Mouse (Mus musculus) forebrain, embryonic 13.5 days (tissue): ENCODE measurements around the gene Il19. TPM values are rescaled to one million over a fixed set of nuclear protein-coding genes. Genes with fewer than 3 reads are reported as not detected.

Experiments
- ATAC-seq: fragments of 200-750 bp; cut with Nextera tagmentation; 2 replicates; pipeline ENCODE4 v1.8.0; 2017
- H3K27ac ChIP-seq: fragments of 300-500 bp; sonication (generic); 2 replicates; pipeline ENCODE4 v1.5.1; 2015; ENCODE audit warnings: inconsistent platforms, mild to moderate bottlenecking, moderate library complexity
- H3K27me3 ChIP-seq: fragments of 300-500 bp; sonication (generic); 2 replicates; pipeline ENCODE4 v1.6.1; 2015; ENCODE audit warnings: mild to moderate bottlenecking, inconsistent platforms
- H3K36me3 ChIP-seq: fragments of 300-500 bp; sonication (generic); 2 replicates; pipeline ENCODE4 v1.6.1; 2015; ENCODE audit warnings: mild to moderate bottlenecking, inconsistent platforms; ENCODE audit not compliant: poor library complexity, severe bottlenecking
- H3K4me1 ChIP-seq: fragments of 300-500 bp; sonication (generic); 2 replicates; pipeline ENCODE4 v1.6.1; 2015; ENCODE audit warnings: inconsistent platforms
- H3K4me2 ChIP-seq: fragments of 300-500 bp; sonication (generic); 2 replicates; pipeline ENCODE4 v1.6.1; 2015; ENCODE audit warnings: inconsistent platforms, mild to moderate bottlenecking, moderate library complexity
- H3K4me3 ChIP-seq: fragments of 300-500 bp; sonication (generic); 2 replicates; pipeline ENCODE4 v1.5.1; 2015; ENCODE audit warnings: mild to moderate bottlenecking, inconsistent platforms
- H3K9ac ChIP-seq: fragments of 300-500 bp; sonication (generic); 2 replicates; pipeline ENCODE4 v1.6.1; 2015; ENCODE audit warnings: mild to moderate bottlenecking, inconsistent platforms
- H3K9me3 ChIP-seq: fragments of 300-500 bp; sonication (generic); replicated peaks from 2 replicates; pipeline ENCODE4 v1.6.1; 2016; ENCODE audit warnings: inconsistent platforms
- WGBS: fragments of 180-500 bp; shearing (Covaris S2); methylation state at CpG from one replicate; pipeline ENCODE4 v1.1.7; 2015; 5-methylcytosine and 5-hydroxymethylcytosine counted together
- polyA plus RNA-seq: library from polyadenylated mRNA; unstranded; fragments of >200 nt; fragmentation: Nextera tagmentation; extraction: Ambion mirVana; gene quantifications from 2 replicates; pipeline ENCODE4 v1.2.1, GENCODE M21; 2015

Gene Il19
- polyA plus RNA-seq, 1 experiment from 2014 or later = not detected

GRCm38 (mm10) chr1:130918323-130918980 is 21.5 kb downstream of the Il19 start:
- no peaks in the 10 kb centered on the region for H3K9me3 ChIP-seq
- no peaks in the 10 kb centered on the region for H3K36me3 ChIP-seq
- 13% methylated on average over 1 of the region's 1 CpGs for WGBS
- H3K27me3 ChIP-seq = no peaks in the 10 kb centered on the region
- no peak overlapping the region for H3K27ac ChIP-seq
- no peak overlapping the region for H3K4me2 ChIP-seq
- H3K4me1 ChIP-seq = no peaks in the 10 kb centered on the region
- H3K9ac ChIP-seq = no peak overlapping the region
- H3K4me3 ChIP-seq = no peak overlapping the region
- no peak for ATAC-seq

- H3K4me1 ChIP-seq = no peaks in the 10 kb centered on the region
- H3K4me2 ChIP-seq = no peak within 1 kb of the TSS
- no peaks in the 10 kb centered on the region for H3K9me3 ChIP-seq
- H3K27me3 ChIP-seq = no peaks in the 10 kb centered on the region
- 66% methylated on average over 12 of the region's 12 CpGs for WGBS
- H3K36me3 ChIP-seq = no peaks in the 10 kb centered on the region
- H3K9ac ChIP-seq = no peak within 1 kb of the TSS
- no peak for ATAC-seq
- H3K27ac ChIP-seq = no peak within 1 kb of the TSS
- no peak within 1 kb of the TSS for H3K4me3 ChIP-seq
Measured at GRCm38 (mm10) chr1:130911401-130912010, 28.4 kb downstream of the Il19 start, which contains the start of gene Il20. Gene Il20, minus strand, starts transcription at chr1:130911451.

- H3K27ac ChIP-seq = no peak overlapping the region
- no peaks in the 10 kb centered on the region for H3K27me3 ChIP-seq
- no peak overlapping the region for H3K4me3 ChIP-seq
- H3K9me3 ChIP-seq = no peaks in the 10 kb centered on the region
- no peak for ATAC-seq
- H3K9ac ChIP-seq = no peak overlapping the region
- H3K36me3 ChIP-seq = no peaks in the 10 kb centered on the region
- WGBS = 88% methylated on average over 7 of the region's 7 CpGs
- no peaks in the 10 kb centered on the region for H3K4me1 ChIP-seq
- H3K4me2 ChIP-seq = no peak overlapping the region
Measured at GRCm38 (mm10) chr1:130902505-130902904, 37.4 kb downstream of the Il19 start.

GRCm38 (mm10) chr1:130894468-130894867 is 45.4 kb downstream of the Il19 start:
- whole genome bisulfite sequencing = 30% methylated on average over 6 of the region's 6 CpGs
- no peaks in the 10 kb centered on the region for H3K9me3 ChIP-seq
- no peak for ATAC-seq
- no peak overlapping the region for H3K4me3 ChIP-seq
- H3K4me1 ChIP-seq = no peaks in the 10 kb centered on the region
- no peaks in the 10 kb centered on the region for H3K36me3 ChIP-seq
- H3K4me2 ChIP-seq = no peak overlapping the region
- H3K9ac ChIP-seq = no peak overlapping the region
- no peaks in the 10 kb centered on the region for H3K27me3 ChIP-seq
- H3K27ac ChIP-seq = no peak overlapping the region

- Histone ChIP-seq H3K9me3 (no peaks in the 10 kb centered on the region), H3K9ac (no peak overlapping the region), H3K36me3 (no peaks in the 10 kb centered on the region), H3K4me1 (no peaks in the 10 kb centered on the region), H3K27ac (no peak overlapping the region), H3K4me3 (no peak overlapping the region), H3K4me2 (no peak overlapping the region), H3K27me3 (no peaks in the 10 kb centered on the region)
- WGBS = 71% methylated on average over 9 of the region's 9 CpGs
- no peak for ATAC-seq
Measured at GRCm38 (mm10) chr1:130893329-130894040, 46.4 kb downstream of the Il19 start.

GRCm38 (mm10) chr1:130892446-130892845 is 47.5 kb downstream of the Il19 start:
- no peak for ATAC-seq
- Histone ChIP-seq H3K36me3 (no peaks in the 10 kb centered on the region), H3K9me3 (no peaks in the 10 kb centered on the region), H3K4me3 (no peak overlapping the region), H3K4me2 (no peak overlapping the region), H3K27me3 (no peaks in the 10 kb centered on the region), H3K4me1 (no peaks in the 10 kb centered on the region), H3K27ac (no peak overlapping the region), H3K9ac (no peak overlapping the region)
- 77% methylated on average over 1 of the region's 1 CpGs for WGBS

- ATAC-seq = no peak
- no peak within 1 kb of the TSS for H3K4me2 ChIP-seq
- H3K9me3 ChIP-seq = no peaks in the 10 kb centered on the region
- H3K27ac ChIP-seq = no peak within 1 kb of the TSS
- H3K9ac ChIP-seq = no peak within 1 kb of the TSS
- no peaks in the 10 kb centered on the region for H3K36me3 ChIP-seq
- H3K4me3 ChIP-seq = no peak within 1 kb of the TSS
- no peaks in the 10 kb centered on the region for H3K4me1 ChIP-seq
- no peaks in the 10 kb centered on the region for H3K27me3 ChIP-seq
Measured at GRCm38 (mm10) chr1:130887354-130887753, 52.6 kb downstream of the Il19 start, which contains the start of gene Il24. Gene Il24, minus strand, starts transcription at chr1:130887454.

GRCm38 (mm10) chr1:130883146-130883545 is 56.8 kb downstream of the Il19 start:
- 88% methylated on average over 4 of the region's 4 CpGs for WGBS
- H3K36me3 ChIP-seq = no peaks in the 10 kb centered on the region

More at GRCm38 (mm10) chr1:130883146-130883545, 56.8 kb downstream of the Il19 start:
- Histone ChIP-seq H3K27ac (no peak overlapping the region), H3K4me3 (no peak overlapping the region), H3K4me1 (peaks cover 4% of the 10 kb centered on the region), H3K9ac (no peak overlapping the region), H3K9me3 (no peaks in the 10 kb centered on the region), H3K4me2 (no peak overlapping the region), H3K27me3 (peaks cover 17% of the 10 kb centered on the region)
- no peak for ATAC-seq

Other genes starting within 250 kb of the Il19 start
- not detected in 2 replicates for gene Gm29427, start 224.3 kb downstream of the Il19 start, polyA plus RNA-seq
- gene Yod1, start 222.8 kb downstream of the Il19 start, polyA plus RNA-seq = 21.4 and 21.6 TPM in 2 replicates
- gene Pfkfb2, start 210.9 kb downstream of the Il19 start, polyA plus RNA-seq = 15.5 and 17.1 TPM in 2 replicates
- gene AA986860, start 208.1 kb downstream of the Il19 start, polyA plus RNA-seq = 0.32 and 0.38 TPM in 2 replicates
- gene Fcamr, start 139.2 kb downstream of the Il19 start, polyA plus RNA-seq = not detected in 2 replicates
- gene Pigr, start 113.4 kb downstream of the Il19 start, polyA plus RNA-seq = not detected in 2 replicates
- not detected in 2 replicates for gene Fcmr, start 74.4 kb downstream of the Il19 start, polyA plus RNA-seq
- not detected in 2 replicates for gene Il24, start 52.7 kb downstream of the Il19 start, polyA plus RNA-seq
- gene Il20, start 28.7 kb downstream of the Il19 start, polyA plus RNA-seq = not detected in 2 replicates
- not detected in 2 replicates for gene Il10, start 79.7 kb upstream of the Il19 start, polyA plus RNA-seq
- 28.4 and 30.5 TPM in 2 replicates for gene Mapkapk2, start 157.7 kb upstream of the Il19 start, polyA plus RNA-seq
- gene Dyrk3, start 198.2 kb upstream of the Il19 start, polyA plus RNA-seq = 16.7 and 18.9 TPM in 2 replicates
- gene Eif2d, start 213.1 kb upstream of the Il19 start, polyA plus RNA-seq = 55.0 and 60.6 TPM in 2 replicates